Mouse (Mus musculus): ENCODE measurements around the gene Lman2l.

Gene Lman2l

DNA sequence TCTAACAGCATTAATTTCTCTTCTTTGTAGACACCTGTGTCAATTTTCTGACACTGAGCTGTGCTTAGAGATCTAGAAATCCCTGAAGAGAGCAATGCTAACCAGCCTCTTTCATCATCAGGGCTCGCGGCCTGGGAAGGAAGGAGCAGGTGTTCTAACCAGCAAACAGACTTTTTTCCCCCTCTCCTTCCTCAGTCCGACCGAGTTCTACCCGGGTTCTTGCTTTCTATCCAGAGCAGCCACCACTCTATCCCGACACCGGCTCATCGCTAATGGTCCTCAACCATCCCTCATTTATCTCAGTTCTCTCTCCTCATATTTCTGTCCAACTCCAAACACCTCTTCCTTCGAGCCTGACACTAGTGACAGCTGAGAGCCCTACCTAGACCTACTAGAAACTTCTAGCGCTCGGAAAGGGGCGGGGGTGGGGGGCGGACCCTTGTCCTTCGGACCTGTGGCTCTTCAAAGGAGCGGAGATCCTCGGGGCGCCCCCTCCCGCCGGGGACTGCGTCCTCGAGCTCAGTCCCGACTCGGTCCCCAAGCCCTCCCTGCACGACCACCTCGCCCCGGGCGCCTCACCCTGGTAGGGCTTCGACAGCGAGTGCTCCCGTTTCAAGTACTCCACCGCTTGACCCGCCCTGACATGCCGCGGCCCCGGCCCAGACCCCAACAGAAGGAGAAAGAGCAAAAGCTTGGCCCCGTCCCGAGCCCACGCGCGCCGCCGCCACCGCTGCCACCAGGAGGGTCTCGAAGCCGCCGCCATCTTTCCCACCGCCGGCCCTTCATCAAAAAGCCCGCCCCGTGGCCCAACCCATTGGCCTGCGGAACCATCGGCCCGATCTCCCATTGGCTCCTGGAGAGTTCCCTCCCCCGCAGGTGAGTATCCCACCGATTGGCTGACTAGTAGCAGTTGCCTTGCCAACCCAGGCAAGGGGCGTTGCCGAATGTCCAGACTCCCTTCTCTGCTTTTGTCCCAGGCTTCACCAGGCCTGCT, at the start of gene Lman2l:
Gene Lman2l (minus strand): TSS at position 801 of the 994 bp plus-strand sequence.
- in situ Hi-C loops (cut with MboI; ENCODE audit: low sequenced_read_pairs), result no loop called here

DNA sequence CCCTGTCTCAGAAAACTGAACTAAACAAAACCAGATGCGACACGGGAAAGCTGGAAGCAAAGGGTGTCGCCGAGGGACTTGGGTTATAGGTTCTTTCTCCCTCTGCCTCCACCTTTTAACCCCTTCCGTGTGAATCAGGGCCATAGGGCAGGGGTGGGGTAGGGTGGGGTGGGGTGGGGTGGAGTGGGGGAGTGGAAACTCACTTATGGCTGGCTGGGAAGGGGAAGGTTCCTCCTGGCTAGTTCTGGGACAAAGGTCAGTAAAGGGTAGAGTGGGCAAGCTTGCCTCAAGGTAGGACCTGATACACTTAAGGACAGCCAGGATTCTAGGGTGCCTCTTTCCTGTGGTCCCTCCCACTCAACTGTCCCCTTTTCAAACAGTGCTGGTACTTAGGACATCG, 48.2 kb upstream of the Lman2l start:
- in situ Hi-C loops (cut with MboI; ENCODE audit: low sequenced_read_pairs), result no loop called here

- in situ Hi-C loops (cut with MboI; ENCODE audit: low sequenced_read_pairs), result no loop called here
Measured at GRCm38 (mm10) chr1:36492416-36493139, 47.5 kb upstream of the Lman2l start.

DNA sequence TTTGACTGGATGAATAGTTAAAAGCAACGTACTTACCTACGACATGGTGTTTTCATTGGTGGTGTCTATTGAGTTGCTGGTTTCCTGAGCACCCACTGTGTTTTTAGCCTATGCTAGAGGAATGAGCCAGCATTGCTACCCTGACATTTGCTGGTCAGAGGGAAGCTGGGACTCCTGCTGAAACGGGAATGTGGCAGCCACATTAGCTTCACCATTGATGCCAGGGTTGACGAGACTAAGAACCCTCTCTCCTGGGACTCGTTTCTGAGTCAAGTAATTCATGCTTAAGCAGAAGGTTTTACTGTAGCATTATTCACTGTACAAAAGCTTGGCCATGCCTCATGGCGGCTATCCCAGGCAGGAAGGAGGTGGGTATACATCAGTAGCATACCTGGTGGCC, 44.6 kb upstream of the Lman2l start:
- in situ Hi-C loops (cut with MboI; ENCODE audit: low sequenced_read_pairs), result no loop called here

- in situ Hi-C loops (cut with MboI; ENCODE audit: low sequenced_read_pairs), result no loop called here
Measured at GRCm38 (mm10) chr1:36487111-36487510, 42.0 kb upstream of the Lman2l start.

- in situ Hi-C loops (cut with MboI; ENCODE audit: low sequenced_read_pairs), result no loop called here
Measured at GRCm38 (mm10) chr1:36485080-36485479, 40.0 kb upstream of the Lman2l start.

GRCm38 (mm10) chr1:36483825-36484224, 38.8 kb upstream of the Lman2l start:
- in situ Hi-C loops (cut with MboI; ENCODE audit: low sequenced_read_pairs), result no loop called here

GRCm38 (mm10) chr1:36479903-36480899, 35.1 kb upstream of the Lman2l start:
- in situ Hi-C loops (cut with MboI; ENCODE audit: low sequenced_read_pairs), result no loop called here

- in situ Hi-C loops (cut with MboI; ENCODE audit: low sequenced_read_pairs), result no loop called here
Measured at GRCm38 (mm10) chr1:36478343-36478795, 33.3 kb upstream of the Lman2l start.

DNA sequence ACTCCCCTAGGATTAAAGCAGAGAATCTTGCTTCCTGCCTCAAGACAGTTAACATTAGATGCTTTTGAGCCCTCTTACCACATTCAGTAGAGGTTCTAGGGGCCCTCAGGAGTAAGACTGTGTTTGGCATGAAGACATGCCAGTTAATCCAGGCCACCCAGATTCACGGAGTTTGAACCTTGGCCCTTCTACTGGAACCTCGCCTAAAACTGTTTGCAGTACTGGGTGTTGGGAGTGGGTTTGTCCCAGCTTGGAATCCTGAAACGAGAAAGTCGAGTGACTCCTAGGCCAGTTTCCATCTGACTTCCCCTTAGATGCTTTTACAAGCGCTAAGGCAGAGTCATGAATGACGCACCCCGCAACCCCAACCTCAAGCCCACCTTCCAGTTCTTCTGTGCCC, 31.4 kb upstream of the Lman2l start:
- in situ Hi-C loops (cut with MboI; ENCODE audit: low sequenced_read_pairs), result no loop called here

GRCm38 (mm10) chr1:36475480-36476110, 30.5 kb upstream of the Lman2l start:
- in situ Hi-C loops (cut with MboI; ENCODE audit: low sequenced_read_pairs), result no loop called here

DNA sequence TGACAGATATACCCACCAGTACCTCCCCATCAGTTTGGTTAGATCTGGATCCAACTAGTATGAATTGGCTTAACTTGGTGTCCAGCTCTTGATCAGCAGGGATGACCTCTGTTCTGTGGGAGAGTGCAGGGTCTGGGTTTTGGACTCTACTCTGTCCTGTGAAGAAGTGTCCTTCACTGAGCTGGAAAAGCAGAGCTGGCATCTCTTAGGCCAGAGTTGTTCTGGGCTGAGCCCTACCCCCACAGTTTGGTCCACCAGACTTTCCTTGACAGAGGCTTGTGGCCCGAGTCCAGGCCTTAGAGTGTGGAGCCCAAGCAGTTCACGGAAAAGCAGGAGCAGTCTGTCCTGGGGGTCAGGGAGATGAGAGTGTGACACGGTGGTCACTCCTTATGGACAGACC, 29.6 kb upstream of the Lman2l start:
- in situ Hi-C loops (cut with MboI; ENCODE audit: low sequenced_read_pairs), result no loop called here

DNA sequence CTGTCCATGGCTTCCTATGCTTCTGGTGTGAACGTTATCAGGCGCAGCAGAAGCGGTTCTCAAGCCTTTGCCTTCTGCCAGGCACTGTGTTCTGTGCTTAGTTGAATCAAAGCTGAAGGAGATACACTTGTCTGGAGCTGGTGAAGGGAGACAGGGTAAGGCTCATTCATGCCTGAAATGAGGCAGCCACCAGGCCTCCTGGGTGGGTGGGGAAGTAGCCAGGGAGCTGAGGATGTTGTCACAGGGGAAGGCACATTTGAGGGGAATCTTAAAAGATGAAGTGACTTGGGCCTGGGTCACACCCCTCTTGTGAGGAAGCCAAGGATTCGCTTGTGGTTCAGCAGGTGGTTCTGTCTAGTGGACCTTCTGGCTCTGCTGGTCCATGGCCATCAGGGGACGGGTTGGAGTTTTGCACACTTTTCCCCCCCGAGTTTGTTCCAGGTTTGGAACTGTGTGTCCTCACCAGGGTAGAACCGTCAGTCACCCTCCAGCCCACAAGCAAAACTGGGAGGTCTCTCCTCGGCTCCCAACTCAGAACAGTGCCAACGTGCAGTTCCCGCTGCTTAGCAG, 28.2 kb upstream of the Lman2l start:
- in situ Hi-C loops (cut with MboI; ENCODE audit: low sequenced_read_pairs), result no loop called here

DNA sequence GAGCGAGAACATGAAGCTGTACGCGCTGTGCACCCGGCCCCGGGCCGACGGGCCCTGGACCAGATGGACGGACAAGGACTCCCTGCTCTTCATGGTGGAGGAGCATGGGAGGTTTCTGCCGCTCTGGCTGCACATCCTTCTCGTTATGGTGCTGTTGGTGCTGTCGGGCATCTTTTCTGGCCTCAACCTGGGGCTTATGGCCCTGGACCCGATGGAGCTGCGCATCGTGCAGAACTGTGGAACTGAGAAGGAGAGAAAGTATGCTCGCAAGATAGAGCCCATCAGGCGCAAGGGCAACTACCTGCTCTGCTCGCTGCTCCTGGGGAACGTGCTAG, 27.0 kb upstream of the Lman2l start:
- in situ Hi-C loops (cut with MboI; ENCODE audit: low sequenced_read_pairs), result no loop called here

DNA sequence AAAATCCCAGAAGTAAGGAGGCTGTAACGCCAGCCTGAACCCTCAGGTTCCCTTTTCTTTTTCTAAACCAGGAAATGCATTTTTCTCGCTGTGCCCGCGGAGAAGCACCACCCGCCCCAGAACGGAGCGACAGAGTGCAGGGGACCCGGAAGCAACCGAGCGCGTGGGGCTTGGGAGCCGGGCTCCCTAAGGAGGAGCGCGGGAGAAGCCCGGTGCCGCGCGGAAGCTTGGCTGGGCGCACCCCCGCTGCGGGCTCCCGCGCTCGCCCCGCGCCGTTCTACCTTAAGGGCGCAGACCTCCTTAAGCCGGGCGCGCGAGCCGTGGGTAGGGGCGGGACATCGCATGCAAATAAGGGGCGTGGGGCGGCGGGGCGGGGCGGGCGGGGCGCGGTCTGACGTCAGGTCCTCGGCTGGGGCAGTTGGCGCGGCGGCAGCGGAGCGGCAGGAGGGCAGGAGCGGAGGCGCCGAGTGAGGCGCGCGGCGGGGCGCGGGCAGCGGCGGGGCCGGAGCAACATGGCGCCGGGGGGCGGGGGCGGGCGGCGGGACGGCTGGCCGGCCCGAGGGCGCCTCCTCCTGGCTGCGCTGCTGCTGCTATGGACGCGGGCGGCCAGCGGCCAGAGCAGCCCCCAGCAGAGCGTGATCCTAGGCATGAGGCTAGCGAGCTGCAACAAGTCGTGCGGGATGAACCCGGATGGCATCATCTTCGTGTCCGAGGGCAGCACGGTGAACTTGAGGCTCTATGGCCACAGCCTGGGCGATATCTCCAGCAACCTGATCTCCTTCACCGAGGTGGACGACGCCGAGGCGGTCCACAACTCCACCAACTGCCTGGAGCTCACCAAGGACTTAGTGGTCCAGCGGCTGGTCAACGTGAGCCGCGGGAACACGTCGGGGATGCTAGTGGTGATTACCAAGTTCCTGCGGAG, 26.4 kb upstream of the Lman2l start, which contains the start of gene Cnnm4:
Gene Cnnm4 (plus strand): TSS at position 440 of the 925 bp plus-strand sequence.
- in situ Hi-C loops (cut with MboI; ENCODE audit: low sequenced_read_pairs), result no loop called here

- in situ Hi-C loops (cut with MboI; ENCODE audit: low sequenced_read_pairs), result no loop called here
Measured at GRCm38 (mm10) chr1:36469811-36470444, 24.9 kb upstream of the Lman2l start.

DNA sequence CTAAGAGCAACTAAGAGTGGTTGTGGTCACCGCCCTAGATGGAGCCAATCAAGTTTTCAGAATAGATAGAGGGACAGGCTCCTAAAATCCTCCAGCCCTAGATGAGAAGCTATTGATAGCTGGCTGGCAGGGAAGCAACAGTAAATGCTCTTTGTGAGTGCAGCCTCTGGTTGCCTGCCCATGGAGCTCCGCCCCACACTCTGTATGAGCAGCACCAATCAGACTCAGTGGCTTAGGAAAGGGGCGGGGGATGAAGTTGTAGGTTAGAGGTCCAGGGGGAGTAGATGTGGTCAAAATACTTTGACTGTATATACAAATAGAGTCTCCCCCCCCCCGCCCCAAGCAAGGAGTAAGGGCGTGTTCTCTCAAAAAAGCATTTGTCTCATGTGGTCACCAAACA, 22.4 kb upstream of the Lman2l start:
- in situ Hi-C loops (cut with MboI; ENCODE audit: low sequenced_read_pairs), result no loop called here

DNA sequence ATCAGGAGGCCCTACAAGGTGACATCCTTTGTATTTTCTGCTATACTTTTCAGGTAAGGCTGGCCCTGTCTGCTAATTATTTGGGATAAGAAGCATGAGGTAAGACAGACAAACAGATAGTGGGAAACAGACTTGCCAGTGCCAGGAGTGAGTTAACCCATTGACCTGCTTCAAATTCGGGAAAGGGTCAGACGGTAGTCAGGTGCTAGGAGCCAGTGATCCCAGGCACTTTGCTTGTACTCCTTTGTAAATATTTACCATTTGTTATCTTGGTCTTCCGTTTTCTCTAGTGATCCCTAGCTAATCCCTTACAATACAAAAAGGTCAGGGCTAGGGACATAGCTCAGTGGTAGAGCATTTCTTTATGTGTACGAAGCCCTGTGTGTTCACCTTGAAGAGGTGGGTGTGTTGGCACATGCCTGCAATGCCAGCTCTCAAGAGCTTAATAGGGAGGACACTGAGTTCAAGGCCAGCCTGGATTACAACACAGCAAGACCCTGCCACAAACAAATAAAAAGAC, 20.6 kb upstream of the Lman2l start:
- in situ Hi-C loops (cut with MboI; ENCODE audit: low sequenced_read_pairs), result no loop called here

Measured in CH12F3 (cell line).